Mouse (Mus musculus): Measurements from ENCODE around the gene Cp. TPM values are rescaled to one million over a fixed set of nuclear protein-coding genes. Genes with fewer than 3 reads are reported as not detected.
"Not testable (repeated sequence)": the region's sequence is repeated elsewhere in the genome, so short reads cannot be mapped to it uniquely, and the experiment has no call there.

Cp gene
- polyA plus RNA-seq (2015; fragmentation: Nextera tagmentation; extraction: Ambion mirVana) = 12.5 and 13.6 TPM in 2 replicates

- Histone ChIP-seq H3K4me3 (ENCODE audit: low read length) (peak within 1 kb of the TSS; percentile 3; the same call in 1 of the 2 replicates), H3K9ac (ENCODE audit: low read depth, low read length) (no peak within 1 kb of the TSS), H3K4me2 (ENCODE audit: low read length) (peak within 1 kb of the TSS; percentile 37), H3K36me3 (ENCODE audit: control insufficient read depth, insufficient read depth, low read length) (no peaks in the 10 kb centered on the region), H3K9me3 (ENCODE audit: control insufficient read depth, low read length) (no peaks in the 10 kb centered on the region), H3K27me3 (replicated peaks; ENCODE audit: control insufficient read depth, insufficient read depth, low read length) (no peaks in the 10 kb centered on the region), H3K27ac (ENCODE audit: low read depth, low read length) (no peak within 1 kb of the TSS), H3K4me1 (ENCODE audit: control insufficient read depth, insufficient read depth, low read depth, low read length) (no peaks in the 10 kb centered on the region; the same call in 1 of the 2 replicates)
- WGBS = 17% methylated on average over 5 of the region's 5 CpGs
- ATAC-seq = no peak
These were observed at the start of gene Cp for GRCm38 (mm10) chr3:19956885-19957284. Cp (plus strand) TSS chr3:19957054.

DNA sequence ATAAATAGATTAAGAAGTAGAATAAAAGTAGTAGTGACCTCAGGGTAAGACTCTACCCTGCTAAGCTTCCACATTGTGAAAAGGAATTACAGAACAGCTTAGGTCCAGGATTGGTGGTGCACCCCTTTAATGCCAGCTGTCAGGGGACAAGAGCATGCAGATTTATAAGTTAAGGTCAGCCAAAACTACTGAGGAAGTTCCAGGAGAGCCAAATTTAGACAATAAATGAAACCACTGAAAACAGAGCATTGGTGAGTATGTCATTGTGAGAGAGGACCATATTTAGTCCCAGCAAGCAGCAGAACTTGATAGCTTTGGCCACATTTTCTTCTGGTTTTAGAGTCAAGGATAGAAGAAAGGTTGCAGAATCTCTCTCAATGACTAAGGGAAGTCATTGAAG is 8.3 kb upstream of the Cp start:
- no peak overlapping the region for H3K27ac ChIP-seq (ENCODE audit: low read depth, low read length)
- no peaks in the 10 kb centered on the region for H3K27me3 ChIP-seq (replicated peaks; ENCODE audit: control insufficient read depth, insufficient read depth, low read length)
- no peaks in the 10 kb centered on the region for H3K9me3 ChIP-seq (ENCODE audit: control insufficient read depth, low read length)
- no peaks in the 10 kb centered on the region for H3K4me1 ChIP-seq (ENCODE audit: control insufficient read depth, insufficient read depth, low read depth, low read length)
- no peak for ATAC-seq
- no peaks in the 10 kb centered on the region for H3K36me3 ChIP-seq (ENCODE audit: control insufficient read depth, insufficient read depth, low read length)
- H3K4me3 ChIP-seq (ENCODE audit: low read length) = no peak overlapping the region
- H3K9ac ChIP-seq (ENCODE audit: low read depth, low read length) = no peak overlapping the region
- no peak overlapping the region for H3K4me2 ChIP-seq (ENCODE audit: low read length)

DNA sequence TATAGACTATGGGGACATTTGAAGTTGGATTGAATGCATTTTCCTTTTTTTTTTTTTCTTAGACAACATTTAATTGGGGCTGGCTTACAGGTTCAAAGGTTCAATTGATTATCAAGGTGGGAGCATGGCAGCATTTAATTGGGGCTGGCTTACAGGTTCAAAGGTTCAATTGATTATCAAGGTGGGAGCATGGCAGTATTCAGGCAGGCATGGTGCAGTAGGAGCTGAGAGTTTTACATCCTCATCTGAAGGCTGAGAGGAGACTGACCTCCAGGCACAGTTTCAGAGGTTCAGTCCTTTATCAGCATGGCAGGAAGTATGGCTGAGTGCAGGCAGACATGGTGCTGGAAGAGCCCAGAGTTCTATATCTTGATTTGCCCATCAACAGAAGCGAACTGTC is 7.5 kb upstream of the Cp start:
- not testable (repeated sequence) for H3K9ac ChIP-seq (ENCODE audit: low read depth, low read length); H3K9me3 ChIP-seq (ENCODE audit: control insufficient read depth, low read length); H3K36me3 ChIP-seq (ENCODE audit: control insufficient read depth, insufficient read depth, low read length); H3K4me3 ChIP-seq (ENCODE audit: low read length); H3K27ac ChIP-seq (ENCODE audit: low read depth, low read length); H3K4me1 ChIP-seq (ENCODE audit: control insufficient read depth, insufficient read depth, low read depth, low read length); ATAC-seq; H3K4me2 ChIP-seq (ENCODE audit: low read length); H3K27me3 ChIP-seq (replicated peaks; ENCODE audit: control insufficient read depth, insufficient read depth, low read length)
- 92% methylated on average over 1 of the region's 1 CpGs for WGBS

GRCm38 (mm10) chr3:19953425-19953824 is 3.4 kb upstream of the Cp start:
- Histone ChIP-seq H3K4me3 (ENCODE audit: low read length) (no peak overlapping the region), H3K4me2 (ENCODE audit: low read length) (no peak overlapping the region), H3K27ac (ENCODE audit: low read depth, low read length) (no peak overlapping the region), H3K9me3 (ENCODE audit: control insufficient read depth, low read length) (no peaks in the 10 kb centered on the region), H3K4me1 (ENCODE audit: control insufficient read depth, insufficient read depth, low read depth, low read length) (no peaks in the 10 kb centered on the region; the same call in 1 of the 2 replicates), H3K9ac (ENCODE audit: low read depth, low read length) (no peak overlapping the region), H3K27me3 (replicated peaks; ENCODE audit: control insufficient read depth, insufficient read depth, low read length) (no peaks in the 10 kb centered on the region), H3K36me3 (ENCODE audit: control insufficient read depth, insufficient read depth, low read length) (no peaks in the 10 kb centered on the region)
- peak; percentile 51 for ATAC-seq
- WGBS = 3% methylated on average over 1 of the region's 1 CpGs

- Histone ChIP-seq H3K36me3 (ENCODE audit: control insufficient read depth, insufficient read depth, low read length) (no peaks in the 10 kb centered on the region), H3K4me3 (ENCODE audit: low read length) (no peak overlapping the region), H3K4me1 (ENCODE audit: control insufficient read depth, insufficient read depth, low read depth, low read length) (no peaks in the 10 kb centered on the region; the same call in 1 of the 2 replicates), H3K9ac (ENCODE audit: low read depth, low read length) (no peak overlapping the region), H3K27ac (ENCODE audit: low read depth, low read length) (no peak overlapping the region), H3K9me3 (ENCODE audit: control insufficient read depth, low read length) (no peaks in the 10 kb centered on the region), H3K4me2 (ENCODE audit: low read length) (no peak overlapping the region), H3K27me3 (replicated peaks; ENCODE audit: control insufficient read depth, insufficient read depth, low read length) (no peaks in the 10 kb centered on the region)
- ATAC-seq = peak; percentile 95
- 7% methylated on average over 3 of the region's 3 CpGs for WGBS
These were observed 3.0 kb upstream of the Cp start for GRCm38 (mm10) chr3:19953865-19954264.

DNA sequence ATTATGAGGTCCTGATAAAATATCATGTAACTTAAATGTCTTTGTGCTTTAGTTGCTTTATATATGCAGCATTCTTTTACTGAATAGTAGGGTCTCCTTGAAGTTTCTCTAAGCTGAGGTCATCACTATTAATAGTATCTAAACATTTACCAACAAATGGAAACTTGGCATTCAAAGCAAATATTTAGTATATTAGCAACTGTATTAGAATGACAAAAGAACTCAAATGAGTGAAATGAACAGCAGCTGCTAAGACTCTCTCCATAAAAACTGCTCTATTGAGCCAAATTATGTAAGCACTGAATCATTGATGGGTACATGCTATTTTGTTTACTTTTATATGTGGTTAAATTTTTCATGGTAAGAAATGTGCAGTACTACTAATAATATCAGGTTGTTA is 1.2 kb downstream of the Cp start:
- H3K27me3 ChIP-seq (replicated peaks; ENCODE audit: control insufficient read depth, insufficient read depth, low read length) = no peaks in the 10 kb centered on the region
- no peaks in the 10 kb centered on the region; the same call in 1 of the 2 replicates for H3K4me1 ChIP-seq (ENCODE audit: control insufficient read depth, insufficient read depth, low read depth, low read length)
- H3K36me3 ChIP-seq (ENCODE audit: control insufficient read depth, insufficient read depth, low read length) = no peaks in the 10 kb centered on the region
- no peak overlapping the region for H3K4me2 ChIP-seq (ENCODE audit: low read length)
- H3K9ac ChIP-seq (ENCODE audit: low read depth, low read length) = no peak overlapping the region
- H3K9me3 ChIP-seq (ENCODE audit: control insufficient read depth, low read length) = no peaks in the 10 kb centered on the region
- ATAC-seq = no peak
- no peak overlapping the region for H3K27ac ChIP-seq (ENCODE audit: low read depth, low read length)
- H3K4me3 ChIP-seq (ENCODE audit: low read length) = no peak overlapping the region

DNA sequence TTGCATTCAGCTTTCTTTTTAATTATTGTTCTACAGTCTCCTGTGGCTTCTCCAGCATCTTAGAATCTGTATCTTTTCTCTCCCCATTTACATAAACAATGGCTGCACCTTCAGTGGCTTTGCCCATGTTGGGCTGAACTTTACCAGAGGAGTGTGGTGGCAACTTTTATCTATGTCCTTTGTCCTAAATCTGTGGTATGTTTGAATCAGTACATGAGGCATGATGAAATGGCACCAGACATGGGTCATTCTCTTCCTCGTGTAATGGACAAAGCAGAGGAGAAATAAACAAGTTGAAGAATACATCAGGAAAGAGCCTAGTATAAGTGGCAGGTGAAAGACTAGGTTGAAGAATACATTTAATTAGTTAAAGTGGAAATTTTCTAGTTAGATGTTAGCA is 2.1 kb downstream of the Cp start:
- H3K9me3 ChIP-seq (ENCODE audit: control insufficient read depth, low read length) = no peaks in the 10 kb centered on the region
- H3K27ac ChIP-seq (ENCODE audit: low read depth, low read length) = no peak overlapping the region
- no peak overlapping the region for H3K9ac ChIP-seq (ENCODE audit: low read depth, low read length)
- H3K27me3 ChIP-seq (replicated peaks; ENCODE audit: control insufficient read depth, insufficient read depth, low read length) = no peaks in the 10 kb centered on the region
- no peaks in the 10 kb centered on the region for H3K36me3 ChIP-seq (ENCODE audit: control insufficient read depth, insufficient read depth, low read length)
- 68% methylated on average over 1 of the region's 1 CpGs for WGBS
- H3K4me2 ChIP-seq (ENCODE audit: low read length) = no peak overlapping the region
- no peak for ATAC-seq
- no peak overlapping the region for H3K4me3 ChIP-seq (ENCODE audit: low read length)
- no peaks in the 10 kb centered on the region; the same call in 1 of the 2 replicates for H3K4me1 ChIP-seq (ENCODE audit: control insufficient read depth, insufficient read depth, low read depth, low read length)

GRCm38 (mm10) chr3:19960570-19961114 is 3.8 kb downstream of the Cp start:
- Histone ChIP-seq H3K27me3 (replicated peaks; ENCODE audit: control insufficient read depth, insufficient read depth, low read length) (no peaks in the 10 kb centered on the region), H3K4me1 (ENCODE audit: control insufficient read depth, insufficient read depth, low read depth, low read length) (no peaks in the 10 kb centered on the region; the same call in 1 of the 2 replicates), H3K4me3 (ENCODE audit: low read length) (no peak overlapping the region), H3K9ac (ENCODE audit: low read depth, low read length) (no peak overlapping the region), H3K36me3 (ENCODE audit: control insufficient read depth, insufficient read depth, low read length) (no peaks in the 10 kb centered on the region), H3K9me3 (ENCODE audit: control insufficient read depth, low read length) (no peaks in the 10 kb centered on the region), H3K27ac (ENCODE audit: low read depth, low read length) (no peak overlapping the region), H3K4me2 (ENCODE audit: low read length) (no peak overlapping the region)
- WGBS = 68% methylated on average over 3 of the region's 3 CpGs
- ATAC-seq = no peak

DNA sequence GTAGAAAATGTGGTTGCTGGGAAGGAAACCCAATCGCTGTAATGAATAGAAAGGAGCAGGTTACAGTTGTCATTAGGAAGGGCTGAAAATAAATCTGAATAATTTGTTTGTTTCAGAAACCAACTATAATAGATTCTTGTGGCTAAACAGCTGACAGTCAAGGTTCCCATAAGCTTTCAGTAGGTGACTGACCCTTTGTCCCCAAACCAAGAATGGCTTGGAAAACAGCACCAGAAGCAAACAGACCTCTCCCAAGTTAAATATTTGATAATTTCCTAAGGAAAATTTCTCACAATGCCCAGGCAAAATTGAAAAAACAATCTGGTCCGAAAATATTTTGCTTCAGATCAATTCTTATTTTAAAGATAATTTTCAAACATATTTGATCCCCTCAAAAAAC is 4.5 kb downstream of the Cp start:
- Histone ChIP-seq H3K4me1 (ENCODE audit: control insufficient read depth, insufficient read depth, low read depth, low read length) (no peaks in the 10 kb centered on the region; the same call in 1 of the 2 replicates), H3K27ac (ENCODE audit: low read depth, low read length) (no peak overlapping the region), H3K4me3 (ENCODE audit: low read length) (no peak overlapping the region), H3K9me3 (ENCODE audit: control insufficient read depth, low read length) (no peaks in the 10 kb centered on the region), H3K9ac (ENCODE audit: low read depth, low read length) (no peak overlapping the region), H3K27me3 (replicated peaks; ENCODE audit: control insufficient read depth, insufficient read depth, low read length) (no peaks in the 10 kb centered on the region), H3K36me3 (ENCODE audit: control insufficient read depth, insufficient read depth, low read length) (no peaks in the 10 kb centered on the region), H3K4me2 (ENCODE audit: low read length) (no peak overlapping the region)
- no peak for ATAC-seq
- 84% methylated on average over 2 of the region's 2 CpGs for WGBS

All from hindbrain, embryonic 16.5 days (tissue).